Mouse (Mus musculus) midbrain, embryonic 15.5 days (tissue): Measurements from ENCODE around the gene Gabrr1. TPM values are rescaled to one million over a fixed set of nuclear protein-coding genes. Genes with fewer than 3 reads are reported as not detected.

Source experiments
- ATAC-seq: fragments of 200-750 bp; cut with Nextera tagmentation; replicated peaks from 2 replicates; pipeline ENCODE4 v1.8.0; 2017; ENCODE audit warnings: moderate TSS enrichment
- H3K27ac ChIP-seq: fragments of 300-500 bp; sonication (generic); 2 replicates; pipeline ENCODE4 v1.5.1; 2015; ENCODE audit warnings: mild to moderate bottlenecking, inconsistent platforms
- H3K27me3 ChIP-seq: fragments of 300-500 bp; sonication (generic); replicated peaks from 2 replicates; pipeline ENCODE4 v1.6.1; 2015; ENCODE audit warnings: inconsistent platforms
- H3K36me3 ChIP-seq: fragments of 300-500 bp; sonication (generic); replicated peaks from 2 replicates; pipeline ENCODE4 v1.6.1; 2015; ENCODE audit warnings: inconsistent platforms
- H3K4me1 ChIP-seq: fragments of 300-500 bp; sonication (generic); 2 replicates; pipeline ENCODE4 v1.6.1; 2015; ENCODE audit warnings: inconsistent platforms
- H3K4me2 ChIP-seq: fragments of 300-500 bp; sonication (generic); 2 replicates; pipeline ENCODE4 v1.6.1; 2015; ENCODE audit warnings: inconsistent platforms, mild to moderate bottlenecking, moderate library complexity
- H3K4me3 ChIP-seq: fragments of 300-500 bp; sonication (generic); 2 replicates; pipeline ENCODE4 v1.5.1; 2015; ENCODE audit warnings: mild to moderate bottlenecking, inconsistent platforms
- H3K9ac ChIP-seq: fragments of 300-500 bp; sonication (generic); 2 replicates; pipeline ENCODE4 v1.6.1; 2015; ENCODE audit warnings: mild to moderate bottlenecking, inconsistent platforms
- H3K9me3 ChIP-seq: fragments of 300-500 bp; sonication (generic); 2 replicates; pipeline ENCODE4 v1.6.1; 2016; ENCODE audit warnings: inconsistent platforms
- WGBS: fragments of 180-500 bp; shearing (Covaris S2); methylation state at CpG from one replicate; pipeline ENCODE4 v1.1.7; 2015; ENCODE audit warnings: mixed read lengths; 5-methylcytosine and 5-hydroxymethylcytosine counted together
- polyA plus RNA-seq: library from polyadenylated mRNA; unstranded; fragments of >200 nt; fragmentation: Nextera tagmentation; extraction: Ambion mirVana; gene quantifications from 2 replicates; pipeline ENCODE4 v1.2.1, GENCODE M21; 2015

Gabrr1 gene
- polyA plus RNA-seq, 1 experiment from 2014 or later, result 1.1 TPM

GRCm38 (mm10) chr4:33152087-33153038 is 20.0 kb downstream of the Gabrr1 start:
- no peak for ATAC-seq
- WGBS, result 86% methylated on average over 26 of the region's 26 CpGs

GRCm38 (mm10) chr4:33183477-33183876 is 51.2 kb downstream of the Gabrr1 start:
- no peak overlapping the region for H3K4me3 ChIP-seq
- WGBS, result 82% methylated on average over 5 of the region's 5 CpGs

More at GRCm38 (mm10) chr4:33152087-33153038, 20.0 kb downstream of the Gabrr1 start:
- no peak overlapping the region for H3K4me2 ChIP-seq
- no peak overlapping the region for H3K4me3 ChIP-seq
- H3K9me3 ChIP-seq, result no peaks in the 10 kb centered on the region
- H3K27me3 ChIP-seq, result no peaks in the 10 kb centered on the region
- no peak overlapping the region for H3K9ac ChIP-seq
- H3K27ac ChIP-seq, result no peak overlapping the region
- H3K36me3 ChIP-seq, result no peaks in the 10 kb centered on the region
- H3K4me1 ChIP-seq, result 0 out of 2 replicates have a peak, but pooled peaks cover under 1% of the 10 kb centered on the region

GRCm38 (mm10) chr4:33188164-33188563 is 55.8 kb downstream of the Gabrr1 start:
- ATAC-seq, result no peak; the same call in 1 of the 2 replicates
- peak overlapping the region; percentile 69 for H3K4me3 ChIP-seq
- peak overlapping the region; percentile 75 for H3K4me2 ChIP-seq
- 13% methylated on average over 9 of the region's 9 CpGs for WGBS
- no peaks in the 10 kb centered on the region for H3K9me3 ChIP-seq
- peaks cover 11% of the 10 kb centered on the region for H3K4me1 ChIP-seq
- peak overlapping the region; percentile 94 for H3K27ac ChIP-seq
- no peaks in the 10 kb centered on the region; the same call in 1 of the 2 replicates for H3K27me3 ChIP-seq
- H3K9ac ChIP-seq, result peak overlapping the region; percentile 69; the same call in 1 of the 2 replicates
- H3K36me3 ChIP-seq, result no peaks in the 10 kb centered on the region

More at GRCm38 (mm10) chr4:33183477-33183876, 51.2 kb downstream of the Gabrr1 start:
- Histone ChIP-seq H3K9me3 (no peaks in the 10 kb centered on the region), H3K27me3 (no peaks in the 10 kb centered on the region), H3K36me3 (peaks cover 6% of the 10 kb centered on the region; the same call in 1 of the 2 replicates), H3K4me2 (no peak overlapping the region), H3K27ac (no peak overlapping the region), H3K9ac (no peak overlapping the region), H3K4me1 (peaks cover 11% of the 10 kb centered on the region)
- ATAC-seq, result no peak

- peak overlapping the region; percentile 94 for H3K27ac ChIP-seq
Observed at GRCm38 (mm10) chr4:33188781-33189734, 56.7 kb downstream of the Gabrr1 start.

GRCm38 (mm10) chr4:33189735-33190036 is 57.4 kb downstream of the Gabrr1 start, which contains the start of gene Pm20d2:
Gene Pm20d2, minus strand, starts transcription at chr4:33189737.
- peak within 1 kb of the TSS; percentile 94 for H3K27ac ChIP-seq
- WGBS, result 12% methylated on average over 6 of the region's 6 CpGs

More at GRCm38 (mm10) chr4:33188781-33189734, 56.7 kb downstream of the Gabrr1 start:
- Histone ChIP-seq H3K9ac (peak overlapping the region; percentile 69), H3K9me3 (no peaks in the 10 kb centered on the region), H3K4me1 (peaks cover 11% of the 10 kb centered on the region), H3K4me2 (peak overlapping the region; percentile 75), H3K4me3 (peak overlapping the region; percentile 69), H3K27me3 (no peaks in the 10 kb centered on the region; the same call in 1 of the 2 replicates), H3K36me3 (no peaks in the 10 kb centered on the region)
- under 1% methylated on average over 123 of the region's 123 CpGs for WGBS
- peak; percentile 95 for ATAC-seq

GRCm38 (mm10) chr4:33198117-33198516 is 65.8 kb downstream of the Gabrr1 start:
- WGBS, result 2% methylated on average over 2 of the region's 2 CpGs
- no peaks in the 10 kb centered on the region for H3K4me1 ChIP-seq
- H3K4me2 ChIP-seq, result no peak overlapping the region
- no peak for ATAC-seq
- H3K4me3 ChIP-seq, result no peak overlapping the region
- H3K27me3 ChIP-seq, result no peaks in the 10 kb centered on the region
- H3K9me3 ChIP-seq, result no peaks in the 10 kb centered on the region
- H3K36me3 ChIP-seq, result no peaks in the 10 kb centered on the region
- no peak overlapping the region for H3K9ac ChIP-seq
- H3K27ac ChIP-seq, result no peak overlapping the region

More at GRCm38 (mm10) chr4:33189735-33190036, 57.4 kb downstream of the Gabrr1 start, which contains the start of gene Pm20d2:
- ATAC-seq, result no peak
- Histone ChIP-seq H3K36me3 (no peaks in the 10 kb centered on the region), H3K27me3 (no peaks in the 10 kb centered on the region; the same call in 1 of the 2 replicates), H3K4me2 (peak within 1 kb of the TSS; percentile 75), H3K9ac (peak within 1 kb of the TSS; percentile 69), H3K4me3 (peak within 1 kb of the TSS; percentile 69), H3K4me1 (peaks cover 11% of the 10 kb centered on the region), H3K9me3 (no peaks in the 10 kb centered on the region)

- Histone ChIP-seq H3K9ac (no peak overlapping the region), H3K4me1 (peaks cover 9% of the 10 kb centered on the region), H3K27ac (no peak overlapping the region), H3K4me3 (no peak overlapping the region), H3K4me2 (no peak overlapping the region), H3K36me3 (no peaks in the 10 kb centered on the region), H3K9me3 (no peaks in the 10 kb centered on the region), H3K27me3 (no peaks in the 10 kb centered on the region)
- WGBS, result 5% methylated on average over 4 of the region's 4 CpGs
- ATAC-seq, result no peak
Observed at GRCm38 (mm10) chr4:33204682-33205081, 72.4 kb downstream of the Gabrr1 start.

GRCm38 (mm10) chr4:33207551-33207950 is 75.2 kb downstream of the Gabrr1 start:
- Histone ChIP-seq H3K27me3 (no peaks in the 10 kb centered on the region), H3K4me3 (no peak overlapping the region), H3K27ac (no peak overlapping the region), H3K4me1 (peaks cover 19% of the 10 kb centered on the region), H3K9ac (no peak overlapping the region), H3K4me2 (no peak overlapping the region), H3K9me3 (no peaks in the 10 kb centered on the region), H3K36me3 (no peaks in the 10 kb centered on the region)
- 86% methylated on average over 2 of the region's 2 CpGs for WGBS
- ATAC-seq, result no peak

GRCm38 (mm10) chr4:33208881-33209841 is 76.8 kb downstream of the Gabrr1 start, which contains the start of gene Srsf12:
Gene Srsf12, plus strand, starts transcription at chr4:33208991.
- Histone ChIP-seq H3K27me3 (no peaks in the 10 kb centered on the region), H3K4me1 (peaks cover 19% of the 10 kb centered on the region), H3K9ac (peak within 1 kb of the TSS; percentile 90), H3K4me3 (peak within 1 kb of the TSS; percentile 96), H3K4me2 (peak within 1 kb of the TSS; percentile 92), H3K27ac (peak within 1 kb of the TSS; percentile 94), H3K9me3 (no peaks in the 10 kb centered on the region), H3K36me3 (no peaks in the 10 kb centered on the region)
- 2% methylated on average over 65 of the region's 65 CpGs for WGBS
- peak; percentile 93 for ATAC-seq
